Mouse (Mus musculus): ENCODE results near the gene Tmem223.

Gene Tmem223

DNA sequence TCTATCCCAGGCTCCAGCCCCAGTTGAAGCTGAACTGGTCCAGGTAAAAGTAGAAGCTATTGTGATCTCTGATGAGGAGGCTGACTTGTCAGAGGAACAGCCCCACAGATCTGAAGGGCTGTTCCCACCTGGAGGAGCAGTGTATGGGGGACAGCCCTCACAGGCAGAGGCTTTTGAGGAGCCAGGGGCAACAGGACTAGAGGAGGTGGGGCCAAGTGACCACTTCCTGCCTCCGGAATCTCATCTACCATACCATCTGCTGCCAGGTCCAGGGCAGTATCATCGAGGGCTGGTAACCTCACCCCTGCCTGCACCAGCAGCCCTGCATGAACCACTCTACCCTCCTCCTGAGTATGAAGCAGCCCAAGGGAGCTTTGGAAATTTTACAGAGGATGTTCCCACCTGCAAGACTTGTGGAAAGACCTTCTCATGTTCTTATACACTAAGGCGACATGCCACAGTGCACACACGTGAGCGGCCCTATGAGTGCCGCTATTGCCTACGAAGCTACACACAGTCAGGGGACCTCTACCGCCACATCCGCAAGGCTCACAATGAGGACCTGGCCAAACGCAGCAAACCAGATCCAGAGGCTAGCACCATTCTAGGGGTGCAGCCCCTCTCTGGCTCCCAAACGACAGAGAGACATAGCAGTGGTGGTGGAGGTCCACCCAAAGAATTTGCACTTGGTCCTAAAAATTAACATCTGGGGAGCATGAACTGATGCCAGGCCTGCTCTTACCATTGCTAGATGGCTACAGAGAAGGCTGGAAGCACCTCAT is 33.3 kb downstream of the Tmem223 start:
- DNase-seq = no peak

DNA sequence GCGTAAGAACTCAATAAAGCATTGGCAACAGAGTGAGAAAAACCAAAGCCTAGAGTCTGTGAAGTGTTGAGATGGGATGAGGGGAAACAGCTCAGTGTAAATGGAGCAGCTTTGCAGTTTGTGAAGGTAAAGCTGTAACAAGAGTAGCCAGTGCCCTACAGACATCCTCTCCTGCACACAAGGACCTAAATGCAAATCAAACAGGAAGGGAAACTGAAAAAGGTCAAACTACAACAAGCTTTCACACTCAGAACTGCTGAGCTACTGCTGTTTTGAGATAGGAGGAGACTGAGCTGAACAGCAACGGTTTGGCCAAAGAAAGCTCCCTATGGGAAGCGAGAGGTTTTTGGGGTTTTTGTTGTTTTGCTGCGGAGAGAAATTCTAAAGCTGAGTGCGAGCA is 36.0 kb downstream of the Tmem223 start:
- no peak for DNase-seq

DNA sequence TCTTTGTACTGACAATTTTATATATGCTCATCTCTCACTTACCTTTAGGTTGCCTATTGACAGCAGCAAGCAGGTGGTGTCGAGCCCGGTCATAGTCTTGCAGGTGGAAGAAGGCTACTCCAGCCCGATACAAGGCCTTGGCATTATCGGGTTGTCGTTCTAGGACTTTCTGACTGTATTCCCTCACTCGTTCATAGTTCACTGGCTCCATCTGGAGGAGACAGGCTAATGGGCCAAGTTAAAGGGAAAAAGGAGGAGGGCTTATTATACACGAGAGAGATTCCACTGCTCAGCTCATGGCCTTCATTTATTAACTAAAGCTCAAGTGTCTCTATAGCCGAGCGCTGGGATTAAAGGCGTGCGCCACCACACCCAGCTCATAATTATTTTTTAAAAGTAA is 45.0 kb downstream of the Tmem223 start:
- DNase-seq = peak; percentile 61

DNA sequence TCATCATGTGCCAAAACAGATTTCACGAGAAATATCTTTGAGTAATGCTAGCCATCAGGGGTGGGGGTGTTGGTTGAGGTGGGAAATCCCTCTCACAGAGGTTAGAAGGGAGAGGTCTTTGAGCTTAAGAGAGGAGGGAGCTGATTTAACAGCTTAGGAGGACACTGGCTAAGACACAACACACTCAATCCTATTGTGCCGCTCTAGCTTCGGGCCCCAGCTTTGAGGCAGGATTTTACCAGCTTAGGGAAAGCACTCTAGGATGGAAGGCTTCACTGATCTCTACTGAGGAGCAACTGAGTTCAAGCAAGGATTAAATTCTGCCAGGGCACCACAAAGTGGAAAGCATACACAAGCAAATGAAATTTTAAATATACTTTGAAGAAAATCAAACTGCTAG is 46.2 kb downstream of the Tmem223 start:
- DNase-seq = peak; percentile 82

DNA sequence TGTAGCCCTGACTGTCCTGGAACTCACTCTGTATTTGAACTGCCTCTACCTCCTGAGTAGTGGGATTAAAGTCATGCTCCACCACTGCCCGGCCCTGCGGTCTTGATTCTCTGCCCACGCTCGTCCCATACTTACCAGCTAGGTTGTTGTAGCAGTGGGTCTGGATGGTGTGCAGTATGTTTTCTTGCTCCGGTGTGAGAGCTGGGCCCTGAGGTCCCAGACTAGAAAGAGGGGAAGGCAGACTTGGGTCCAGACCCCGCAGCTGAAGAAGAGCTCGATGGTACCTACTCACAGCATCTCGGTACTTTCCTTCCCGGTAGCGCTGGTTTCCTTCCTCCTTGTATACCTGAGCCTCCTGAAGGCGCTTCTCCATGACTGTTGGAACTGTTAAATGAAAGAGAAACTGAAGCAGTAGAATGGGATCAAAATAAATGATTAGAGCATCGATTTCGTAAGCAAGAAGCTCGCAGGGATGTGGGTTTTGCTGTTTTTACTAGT is 47.6 kb downstream of the Tmem223 start:
- DNase-seq = no peak

DNA sequence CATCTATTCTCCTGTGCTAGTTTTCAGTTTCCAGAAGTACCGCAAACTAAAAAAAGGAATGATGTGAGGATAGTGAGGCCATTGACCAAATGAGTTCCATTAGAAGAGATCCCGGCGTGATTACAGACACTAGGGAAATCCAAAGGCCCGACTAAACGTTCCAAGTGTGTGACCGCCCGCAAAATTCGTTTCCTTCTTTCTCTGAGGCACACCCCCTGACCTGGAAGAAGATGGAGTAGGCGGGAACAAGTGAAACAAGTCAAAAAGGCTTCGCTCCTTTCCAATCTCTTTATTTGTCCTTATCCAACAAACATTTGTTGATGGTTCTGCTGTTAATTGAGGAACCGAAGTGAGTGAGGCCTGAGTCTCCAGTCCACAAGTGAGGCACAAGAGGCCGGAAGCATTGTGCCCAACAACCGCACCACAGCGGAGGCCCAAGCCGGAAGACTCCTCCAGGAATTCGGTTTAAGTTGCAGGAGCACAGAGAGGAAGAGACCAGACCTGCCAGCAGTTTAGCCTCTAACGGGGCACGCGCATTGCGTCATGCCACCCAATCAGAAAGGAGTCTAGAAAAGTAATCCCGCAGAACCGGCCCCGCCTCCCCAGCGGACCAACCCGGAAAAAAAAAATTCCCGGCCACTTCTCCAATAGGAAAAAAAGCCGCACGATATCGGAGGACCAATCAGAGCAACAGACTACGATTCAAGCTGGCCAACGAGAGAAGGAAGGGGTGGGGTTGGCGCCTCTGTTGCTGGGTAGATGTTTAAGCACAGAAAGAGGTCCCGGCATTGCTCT is 48.2 kb downstream of the Tmem223 start, which contains the start of gene Ttc9c:
Gene Ttc9c, minus strand, starts transcription at position 533 of the 795 bp plus-strand sequence.
- DNase-seq = peak; percentile 100

DNA sequence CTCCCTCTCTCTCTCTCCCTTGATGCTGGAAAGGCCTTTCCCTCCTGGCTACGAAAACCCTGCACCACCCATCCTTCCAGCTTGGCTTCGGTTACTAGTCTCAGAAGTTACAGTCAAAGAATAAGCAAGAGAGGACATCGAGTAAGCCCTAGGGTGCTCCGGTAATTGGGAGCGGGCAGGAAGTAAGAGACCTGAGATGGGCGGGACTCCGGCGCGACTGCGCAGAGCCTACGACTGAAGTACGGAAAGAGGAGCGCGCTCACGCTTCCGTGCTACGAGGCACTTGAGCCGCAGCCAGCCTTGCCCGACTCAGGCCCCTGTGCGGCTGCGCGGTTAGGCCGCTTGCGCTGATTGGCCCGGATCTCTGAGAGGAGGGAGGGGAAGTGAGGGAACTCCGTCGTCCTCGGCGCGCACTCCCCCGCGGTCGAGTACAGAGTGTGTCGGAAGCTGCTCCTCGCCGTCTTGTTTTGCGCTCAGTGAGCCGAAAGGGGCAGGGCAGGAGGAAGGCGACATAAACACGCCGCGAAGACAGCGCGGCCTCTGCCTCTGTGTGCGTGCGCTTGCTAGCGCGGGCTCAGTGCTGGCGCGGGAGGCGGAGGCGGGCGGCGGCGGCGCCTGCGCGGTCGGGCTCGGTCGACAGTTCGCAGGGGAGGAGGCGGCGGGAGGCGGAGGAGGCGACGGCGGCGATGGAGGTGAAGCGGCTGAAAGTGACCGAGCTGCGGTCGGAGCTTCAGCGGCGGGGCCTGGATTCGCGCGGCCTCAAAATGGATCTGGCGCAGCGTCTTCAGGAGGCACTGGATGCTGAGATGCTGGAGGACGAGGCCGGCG is 49.0 kb downstream of the Tmem223 start, which contains the start of gene Hnrnpul2:
Gene Hnrnpul2, plus strand, starts transcription at position 415 of the 828 bp plus-strand sequence.
- peak; percentile 99 for DNase-seq

DNA sequence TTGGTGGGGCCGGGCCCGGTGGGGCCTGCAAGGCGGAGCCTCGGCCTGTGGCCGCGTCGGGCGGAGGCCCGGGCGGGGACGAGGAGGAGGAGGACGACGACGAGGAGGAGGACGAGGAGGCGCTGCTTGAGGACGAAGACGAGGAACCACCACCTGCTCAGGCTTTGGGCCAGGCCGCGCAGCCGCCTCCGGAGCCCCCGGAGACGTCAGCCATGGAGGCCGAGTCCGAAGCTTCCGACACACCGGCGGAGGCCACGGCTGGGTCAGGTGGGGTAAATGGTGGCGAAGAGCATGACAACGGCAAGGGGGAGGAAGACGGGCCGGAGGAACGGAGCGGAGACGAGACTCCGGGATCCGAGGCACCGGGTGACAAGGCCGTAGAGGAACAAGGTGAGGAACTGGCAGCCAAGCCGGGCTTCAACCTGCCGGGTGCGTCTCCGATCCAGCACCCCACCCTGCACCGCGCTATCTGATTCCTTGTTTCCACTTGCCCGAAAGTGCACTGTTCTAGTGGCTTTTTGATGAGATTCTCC is 49.7 kb downstream of the Tmem223 start:
- DNase-seq = no peak

DNA sequence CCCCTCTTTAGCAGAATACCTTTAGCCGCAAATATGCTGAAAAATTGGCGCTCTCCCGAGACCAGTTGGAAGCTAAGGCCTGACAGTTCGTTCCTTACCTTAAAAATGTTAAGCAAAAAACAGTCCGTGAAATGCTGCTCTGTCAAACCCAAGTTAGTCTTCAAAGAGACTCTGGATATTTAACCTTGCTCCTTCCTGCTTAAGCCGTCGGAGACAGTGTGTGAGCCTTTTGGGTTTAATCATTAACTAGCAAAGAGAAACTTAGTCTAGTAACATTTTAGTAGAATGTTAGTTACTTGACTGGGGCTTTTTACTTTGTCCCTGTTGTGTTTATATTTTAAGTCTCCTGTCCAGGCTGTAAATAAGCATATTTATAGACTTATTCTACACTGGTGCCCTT is 50.4 kb downstream of the Tmem223 start:
- no peak for DNase-seq

Measured in retina, postnatal 1 day (tissue).